Mouse (Mus musculus): Measurements from ENCODE around the gene Igf1r. TPM values are rescaled to one million over a fixed set of nuclear protein-coding genes. Genes with fewer than 3 reads are reported as not detected.

The Igf1r gene
- total RNA-seq, 2 experiments from 2014 or later, result 8.0 to 8.3 TPM

DNA sequence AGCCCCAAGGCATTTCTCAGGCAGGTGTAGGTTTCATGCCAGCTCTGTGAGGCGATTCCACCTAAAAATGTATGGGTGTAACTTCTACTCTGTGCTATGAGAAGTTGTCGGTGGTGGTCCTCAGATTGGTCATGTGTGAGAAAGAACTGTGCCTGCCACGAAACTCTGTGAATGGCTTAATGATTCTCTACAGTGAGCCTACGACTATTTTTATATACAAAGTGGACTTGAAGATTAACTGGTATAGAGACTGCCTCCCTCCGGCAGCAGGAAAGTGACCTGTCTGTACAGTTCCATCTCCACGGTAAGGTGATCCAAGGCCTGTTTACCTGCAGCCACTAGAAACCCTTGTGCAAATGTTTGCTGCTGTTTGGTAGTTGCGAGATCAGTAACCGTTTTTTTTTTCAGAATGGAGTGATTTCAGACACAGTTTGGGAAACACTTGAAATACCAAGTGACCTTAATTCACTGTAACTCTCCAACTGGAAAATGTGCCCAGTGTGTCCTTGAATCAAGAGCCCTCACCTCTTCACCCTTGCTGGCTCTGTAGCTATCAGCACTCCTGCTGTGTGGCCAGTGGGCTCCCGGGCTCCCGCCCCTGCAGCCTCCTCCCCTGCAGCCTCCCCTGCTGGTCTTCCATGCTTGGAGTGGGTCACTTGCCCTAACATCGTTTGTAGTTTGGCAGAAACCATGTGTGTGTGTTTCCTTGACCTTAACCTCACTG, 127.7 kb downstream of the Igf1r start:
- DNase-seq, result no peak
- Histone ChIP-seq H3K4me3 (no peak overlapping the region), H3K27ac (no peak overlapping the region)
- no peak for TF ChIP-seq CTCF (IDR thresholded peaks at IDR 0.05)
- intact Hi-C loops (cut with DNase I), result no loop called here

DNA sequence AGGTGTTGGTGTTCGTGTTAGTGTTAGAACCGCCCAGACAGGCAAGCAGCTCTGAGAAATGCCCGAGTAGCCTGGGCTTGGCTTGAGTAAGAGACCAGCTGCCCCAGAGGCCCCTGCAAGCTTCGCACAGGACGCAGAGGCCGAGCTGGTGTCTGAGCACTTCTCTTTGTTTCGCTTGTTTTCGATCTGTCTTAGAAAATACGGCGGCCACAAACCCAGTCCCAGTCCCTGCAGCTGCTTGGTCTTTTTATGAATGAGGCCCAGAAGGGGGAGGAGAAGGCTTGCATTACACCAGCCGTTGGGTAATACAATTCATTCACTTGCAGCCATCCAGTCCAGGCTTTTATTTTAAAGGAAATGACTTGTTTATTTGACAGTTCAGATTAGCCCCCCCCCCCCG, 132.7 kb downstream of the Igf1r start:
- Histone ChIP-seq H3K4me3 (peak overlapping the region; percentile 62), H3K27ac (peak overlapping the region; percentile 56)
- intact Hi-C loops (cut with DNase I), result loop anchor here (5.0 kb wide), 1 partner anchor 42 kb away; no protein-coding TSS in a partner anchor
- peak; percentile 51 for DNase-seq
- TF ChIP-seq CTCF (IDR thresholded peaks at IDR 0.05), result no peak

DNA sequence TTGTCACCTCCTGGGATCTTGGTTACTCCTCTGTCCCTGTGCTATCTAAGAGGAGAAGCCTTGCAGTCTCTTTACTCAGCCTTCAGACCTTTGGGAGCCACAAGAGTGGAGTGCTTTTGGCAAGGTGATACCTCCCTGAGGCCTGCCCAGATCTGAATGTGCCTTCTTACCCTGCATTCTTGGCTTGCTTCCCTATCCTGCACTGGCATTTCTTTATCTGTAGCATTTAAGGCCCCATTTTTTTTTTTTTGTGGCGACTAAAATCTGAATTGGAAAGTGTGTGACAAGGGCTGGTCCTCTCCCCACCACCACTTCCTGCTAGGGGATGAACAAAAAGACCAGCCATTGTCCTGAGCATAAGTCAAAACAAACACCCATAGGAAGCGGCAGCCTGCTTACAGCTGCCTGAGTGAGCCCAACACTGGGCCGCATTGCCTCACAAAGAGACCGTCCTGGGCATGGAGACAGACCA, 133.3 kb downstream of the Igf1r start:
- peak; percentile 49 for DNase-seq
- intact Hi-C loops (cut with DNase I), result loop anchor here (5.0 kb wide), 1 partner anchor 41 kb away; no protein-coding TSS in a partner anchor
- TF ChIP-seq CTCF (IDR thresholded peaks at IDR 0.05), result no peak
- H3K27ac ChIP-seq, result peak overlapping the region; percentile 56
- H3K4me3 ChIP-seq, result no peak overlapping the region

DNA sequence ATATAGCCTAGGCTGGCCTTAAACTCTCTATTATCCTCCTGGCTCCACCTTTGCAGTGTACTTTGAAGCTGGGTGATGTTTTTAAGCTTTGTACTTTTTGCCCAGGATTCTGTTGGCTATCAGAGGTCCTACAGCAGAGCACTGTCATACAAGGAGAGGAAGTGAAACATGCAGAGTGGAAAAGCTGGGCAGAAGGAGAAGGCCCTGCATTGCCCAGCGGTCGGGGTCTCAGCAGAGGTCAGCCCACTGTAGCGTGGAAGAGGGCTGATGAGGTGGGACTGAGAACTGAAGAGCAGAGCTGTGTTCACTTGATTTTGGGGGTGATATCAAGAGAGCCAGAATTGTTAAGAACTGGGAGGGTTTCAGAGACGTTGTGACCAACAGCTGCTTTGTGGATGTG, 134.9 kb downstream of the Igf1r start:
- intact Hi-C loops (cut with DNase I), result loop anchor here (5.0 kb wide), 1 partner anchor 40 kb away; no protein-coding TSS in a partner anchor
- Histone ChIP-seq H3K27ac (no peak overlapping the region), H3K4me3 (no peak overlapping the region)
- DNase-seq, result no peak
- no peak for TF ChIP-seq CTCF (IDR thresholded peaks at IDR 0.05)

DNA sequence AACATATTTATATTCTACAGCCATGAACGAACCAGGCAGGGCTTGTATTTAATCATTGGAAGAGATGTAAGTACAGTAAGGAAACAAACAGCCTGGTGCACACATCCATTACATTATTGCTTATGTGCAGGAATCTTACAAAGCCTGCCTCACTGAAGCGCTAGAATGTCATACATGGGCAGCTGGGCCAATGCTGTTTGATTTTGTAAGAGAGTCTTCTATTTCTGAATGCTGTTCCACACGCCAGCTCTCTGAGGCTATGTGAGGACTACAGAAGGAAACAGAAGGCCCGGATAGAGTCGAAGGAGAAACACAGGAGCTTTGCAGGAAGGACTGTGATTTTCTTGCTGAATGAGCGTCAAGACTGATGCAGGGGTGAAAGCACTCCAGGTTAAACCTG, 136.2 kb downstream of the Igf1r start:
- intact Hi-C loops (cut with DNase I), result loop anchor here (5.0 kb wide), 1 partner anchor 38 kb away; no protein-coding TSS in a partner anchor

DNA sequence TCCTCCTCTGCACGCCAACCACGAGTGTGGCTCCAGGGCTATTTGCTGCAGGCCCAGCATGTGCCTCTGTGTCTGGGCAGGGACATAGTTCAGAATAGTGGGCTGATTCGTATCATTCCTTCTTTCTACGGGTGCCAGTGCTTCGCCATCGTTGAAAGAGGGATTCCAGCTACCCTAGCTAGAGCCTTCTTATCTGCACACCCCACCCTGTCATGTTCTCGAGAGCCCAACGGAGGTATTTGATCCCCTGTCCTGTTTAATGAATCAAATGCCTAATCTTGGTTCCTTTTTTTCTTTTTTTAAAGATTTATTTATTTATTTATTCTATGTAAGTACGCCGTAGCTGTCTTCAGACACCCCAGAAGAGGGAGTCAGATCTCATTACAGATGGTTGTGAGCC, 137.1 kb downstream of the Igf1r start:
- intact Hi-C loops (cut with DNase I), result loop anchor here (5.0 kb wide), 1 partner anchor 38 kb away; no protein-coding TSS in a partner anchor

More for the DNA sequence above, 136.2 kb downstream of the Igf1r start:
- no peak for TF ChIP-seq CTCF (IDR thresholded peaks at IDR 0.05)
- DNase-seq, result no peak
- H3K27ac ChIP-seq, result no peak overlapping the region
- H3K4me3 ChIP-seq, result no peak overlapping the region

DNA sequence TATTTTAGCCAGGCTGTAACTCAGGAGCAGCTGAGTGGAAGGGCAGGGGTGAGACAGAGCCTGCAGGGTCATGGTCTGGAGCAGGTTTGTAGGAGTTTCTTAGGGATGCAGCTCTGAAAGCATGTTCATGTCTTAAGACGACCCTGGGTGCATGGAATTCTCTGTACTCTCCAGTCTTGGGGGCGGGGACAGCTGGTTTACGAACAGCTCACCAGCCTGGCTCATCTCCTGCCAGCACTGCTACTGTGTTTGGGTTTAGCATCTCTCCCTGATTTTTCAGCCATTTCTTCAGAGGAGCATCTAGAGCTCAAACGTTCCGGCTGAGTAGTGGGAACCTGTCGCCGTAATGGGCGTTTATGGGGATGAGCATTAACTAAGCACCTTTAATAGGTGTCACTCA, 137.9 kb downstream of the Igf1r start:
- Histone ChIP-seq H3K27ac (no peak overlapping the region), H3K4me3 (no peak overlapping the region)
- TF ChIP-seq CTCF (IDR thresholded peaks at IDR 0.05), result no peak
- intact Hi-C loops (cut with DNase I), result no loop called here
- no peak for DNase-seq

More for the DNA sequence above, 137.1 kb downstream of the Igf1r start:
- H3K27ac ChIP-seq, result no peak overlapping the region
- H3K4me3 ChIP-seq, result no peak overlapping the region
- no peak for TF ChIP-seq CTCF (IDR thresholded peaks at IDR 0.05)
- no peak for DNase-seq

DNA sequence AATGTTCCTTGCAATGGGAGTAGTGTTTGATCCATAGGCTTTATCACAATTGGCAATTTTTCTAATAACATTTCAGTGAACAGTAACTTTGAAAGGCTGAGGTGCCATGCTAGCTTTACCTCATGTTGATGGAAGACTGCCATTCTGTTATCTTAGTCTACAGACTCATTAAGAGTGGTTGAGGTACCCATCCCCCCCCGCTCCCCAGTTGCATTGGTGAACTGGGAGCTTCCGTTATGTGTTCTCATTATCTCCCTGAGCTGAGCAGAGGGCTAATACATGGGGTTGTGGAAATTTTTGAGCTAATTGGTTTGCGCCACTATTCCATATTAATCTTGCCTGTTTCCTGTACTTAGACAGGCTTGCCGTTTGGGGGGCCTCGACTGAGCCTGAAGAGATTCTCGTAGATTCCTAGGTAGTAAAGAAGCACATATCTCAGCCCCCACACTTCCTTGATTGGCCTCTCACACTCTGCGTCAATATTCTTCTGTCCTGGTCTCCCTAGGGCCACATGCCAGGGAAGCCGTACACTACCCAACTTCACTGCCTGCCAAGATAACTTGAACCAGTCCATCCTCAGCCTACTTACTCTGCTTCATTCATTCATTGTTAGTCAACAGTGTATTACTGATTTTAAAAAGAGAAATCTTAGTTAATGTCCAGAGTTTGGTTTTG, 139.8 kb downstream of the Igf1r start:
- intact Hi-C loops (cut with DNase I), result no loop called here
- no peak for TF ChIP-seq CTCF (IDR thresholded peaks at IDR 0.05)
- Histone ChIP-seq H3K4me3 (no peak overlapping the region), H3K27ac (no peak overlapping the region)
- no peak for DNase-seq

DNA sequence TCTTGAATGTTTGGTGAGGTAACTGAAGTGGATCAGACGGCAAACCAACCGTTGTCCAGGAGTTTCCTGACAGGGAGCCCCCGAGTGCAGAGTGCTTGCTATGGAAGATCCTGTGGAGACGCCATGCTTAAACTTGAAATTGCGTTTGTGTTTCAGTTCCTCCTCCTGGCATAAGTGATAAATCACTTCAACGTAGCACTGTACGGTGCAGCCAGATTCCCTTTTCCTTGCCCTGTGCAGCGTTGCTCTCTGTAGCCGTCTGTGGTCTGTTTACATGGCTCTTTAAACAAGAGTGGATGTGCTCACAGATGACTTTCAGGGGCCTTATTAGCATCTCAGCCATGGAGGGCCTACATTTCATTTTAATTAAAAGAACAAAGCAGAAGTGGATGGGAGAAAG, 141.2 kb downstream of the Igf1r start:
- Histone ChIP-seq H3K27ac (no peak overlapping the region), H3K4me3 (no peak overlapping the region)
- intact Hi-C loops (cut with DNase I), result no loop called here
- DNase-seq, result no peak
- TF ChIP-seq CTCF (IDR thresholded peaks at IDR 0.05), result no peak

DNA sequence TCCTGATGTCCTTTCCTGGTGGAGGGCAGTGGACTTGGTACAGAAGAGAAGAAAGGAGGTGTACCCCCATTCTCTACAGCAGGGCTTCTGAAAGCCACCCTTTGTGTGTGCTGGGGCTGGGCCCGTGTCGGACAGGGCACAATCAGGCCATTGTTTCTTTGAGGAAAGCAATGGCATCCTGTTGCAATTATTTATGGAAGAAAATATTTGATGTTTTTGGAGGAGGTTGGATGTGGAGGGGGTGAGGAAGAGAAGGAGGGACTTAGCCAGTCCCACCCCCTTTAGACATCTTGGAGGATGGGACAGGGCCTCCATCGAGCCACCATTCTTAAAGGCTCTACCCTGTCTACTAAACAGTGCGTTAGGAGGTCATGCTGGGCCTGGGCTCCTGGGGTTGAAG, 142.9 kb downstream of the Igf1r start:
- intact Hi-C loops (cut with DNase I), result no loop called here
- H3K4me3 ChIP-seq, result no peak overlapping the region
- no peak overlapping the region for H3K27ac ChIP-seq
- no peak for DNase-seq
- no peak for TF ChIP-seq CTCF (IDR thresholded peaks at IDR 0.05)

DNA sequence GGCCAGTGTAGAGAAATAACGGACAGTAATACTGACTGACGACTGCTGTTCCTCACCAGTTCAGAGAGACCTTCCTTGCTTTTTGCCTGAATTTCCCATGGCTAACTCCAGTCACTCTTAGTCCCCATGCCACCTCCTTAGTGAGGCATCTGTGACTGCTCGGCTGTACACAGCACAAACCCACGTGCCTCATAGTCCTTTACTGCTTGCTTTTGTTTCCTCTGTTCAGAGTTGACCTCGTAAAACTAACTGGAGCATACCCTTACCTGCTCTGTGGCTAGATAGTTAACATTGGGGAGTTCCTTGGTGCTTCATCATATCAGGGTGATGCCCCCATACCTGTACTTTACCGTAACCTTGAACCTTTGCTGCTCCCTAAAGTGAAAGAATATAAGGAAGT, 143.8 kb downstream of the Igf1r start:
- DNase-seq, result no peak
- TF ChIP-seq CTCF (IDR thresholded peaks at IDR 0.05), result no peak
- Histone ChIP-seq H3K4me3 (no peak overlapping the region), H3K27ac (no peak overlapping the region)
- intact Hi-C loops (cut with DNase I), result no loop called here

DNA sequence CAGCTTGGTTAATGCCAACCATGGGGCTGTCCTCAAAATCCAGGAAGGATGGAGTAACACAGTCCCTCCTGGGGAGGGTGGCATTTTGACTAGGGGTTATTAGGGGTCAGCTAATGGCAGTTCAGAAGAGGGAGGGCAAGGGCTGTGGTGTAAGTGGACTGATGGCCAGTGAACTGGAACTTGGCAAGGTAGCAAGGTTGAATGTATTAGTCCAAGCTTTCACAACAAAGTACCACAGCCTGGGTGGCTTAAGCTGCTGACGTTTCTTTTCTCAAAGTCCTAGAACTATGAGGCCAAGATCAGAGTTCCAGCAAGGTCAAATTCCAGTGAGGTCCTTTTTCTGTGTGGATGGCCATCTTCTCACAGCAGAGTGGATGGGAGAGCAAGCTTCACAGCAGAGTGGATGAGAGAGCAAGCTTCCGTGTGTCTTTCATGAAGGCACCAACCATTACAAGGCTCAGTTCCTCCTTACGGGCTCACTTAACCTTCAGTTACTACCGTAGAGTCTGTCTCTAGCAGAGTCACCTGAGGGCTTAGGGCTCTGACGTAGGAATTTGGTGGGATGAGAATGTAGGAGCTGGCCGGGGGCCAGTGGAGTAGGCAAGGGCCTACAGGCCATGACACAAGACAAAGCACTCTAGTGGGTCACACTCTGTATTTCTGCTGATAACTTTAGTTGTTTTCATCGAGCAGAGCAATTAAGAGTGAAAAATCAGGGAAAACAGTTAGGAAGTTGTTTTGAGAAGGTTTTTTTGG, 144.6 kb downstream of the Igf1r start:
- no peak for DNase-seq
- no peak overlapping the region for H3K4me3 ChIP-seq
- no peak for TF ChIP-seq CTCF (IDR thresholded peaks at IDR 0.05)
- intact Hi-C loops (cut with DNase I), result no loop called here
- no peak overlapping the region for H3K27ac ChIP-seq

DNA sequence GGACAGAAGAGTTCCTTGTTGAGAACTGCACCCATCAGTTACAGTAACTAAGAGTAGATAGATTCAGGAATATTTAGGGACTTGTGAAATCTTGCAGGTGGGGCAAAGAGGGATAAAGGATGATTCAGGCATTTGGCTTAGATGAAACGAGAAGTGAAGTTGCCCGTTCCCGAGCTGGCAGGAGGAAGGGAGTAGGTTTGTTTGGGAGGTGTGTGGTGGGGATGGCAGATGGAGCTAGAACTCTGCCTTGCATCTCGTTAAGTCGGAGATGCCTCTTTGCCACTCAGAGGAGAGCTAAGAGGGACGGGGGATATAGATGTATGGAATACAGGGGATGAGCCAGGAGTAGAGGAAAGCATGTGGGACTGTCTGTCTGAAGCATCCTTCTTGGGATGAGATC, 145.5 kb downstream of the Igf1r start:
- Histone ChIP-seq H3K27ac (no peak overlapping the region), H3K4me3 (no peak overlapping the region)
- intact Hi-C loops (cut with DNase I), result no loop called here
- no peak for DNase-seq
- no peak for TF ChIP-seq CTCF (IDR thresholded peaks at IDR 0.05)

Measured in gastrocnemius, adult 2 months (tissue).